Mouse (Mus musculus) myocyte (in vitro differentiated cells): ENCODE data around the gene Cela3a. TPM values are rescaled to one million over a fixed set of nuclear protein-coding genes. Genes with fewer than 3 reads are reported as not detected.

Source experiments
- H3K27me3 ChIP-seq: one replicate; pipeline ENCODE4 v1.6.1; 2011; ENCODE audit not compliant: control insufficient read depth, insufficient read depth, insufficient read length
- H3K36me3 ChIP-seq: one replicate; pipeline ENCODE4 v1.6.1; 2011; ENCODE audit not compliant: control insufficient read depth, insufficient read depth
- H3K4me2 ChIP-seq: one replicate; pipeline ENCODE4 v1.6.1; 2011; ENCODE audit warnings: low read depth, control low read depth
- H3K4me3 ChIP-seq: one replicate; pipeline ENCODE4 v1.5.1; 2011; ENCODE audit warnings: mild to moderate bottlenecking, control low read depth, moderate library complexity
- H3K79me2 ChIP-seq: one replicate; pipeline ENCODE4 v1.6.1; 2011; ENCODE audit not compliant: control insufficient read depth, insufficient read depth
- H3ac ChIP-seq: one replicate; pipeline ENCODE4 v1.6.1; 2011; ENCODE audit not compliant: control insufficient read depth, insufficient read length
- CEBPB ChIP-seq: IDR thresholded peaks from 2 replicates; pipeline ENCODE4 v1.6.1; 2011; ENCODE audit warnings: mild to moderate bottlenecking, moderate library complexity; ENCODE audit not compliant: poor library complexity, insufficient read depth, severe bottlenecking
- E2F4 ChIP-seq: IDR thresholded peaks from one replicate; pipeline ENCODE4 v1.6.1; 2011; ENCODE audit warnings: mild to moderate bottlenecking, control low read depth, moderate library complexity; ENCODE audit not compliant: insufficient read depth
- MAX ChIP-seq: IDR thresholded peaks from one replicate; pipeline ENCODE4 v1.6.1; 2011; ENCODE audit warnings: low read depth, mild to moderate bottlenecking, control low read depth
- MYOD1 ChIP-seq, 3 experiments: IDR thresholded peaks; one replicate each; pipeline ENCODE4 v1.6.1; 2011; ENCODE audit warnings: control low read depth in 2 of 3, low read depth in 2 of 3, mild to moderate bottlenecking in 2 of 3, moderate library complexity in 1 of 3; ENCODE audit not compliant: insufficient read length in 2 of 3, control insufficient read depth in 1 of 3
- MYOG ChIP-seq, 3 experiments: IDR thresholded peaks; one replicate each; pipeline ENCODE4 v1.6.1; 2011; ENCODE audit warnings: control low read depth in 2 of 3, low read depth in 2 of 3, mild to moderate bottlenecking in 2 of 3; ENCODE audit not compliant: insufficient read length in 2 of 3, control insufficient read depth in 1 of 3, insufficient read depth in 1 of 3
- POLR2A ChIP-seq: IDR thresholded peaks from one replicate; pipeline ENCODE4 v1.6.1; 2011; ENCODE audit warnings: low read depth, mild to moderate bottlenecking, control low read depth, moderate library complexity; ENCODE audit not compliant: insufficient read length
- POLR2AphosphoS2 ChIP-seq: IDR thresholded peaks from one replicate; pipeline ENCODE4 v1.6.1; 2011; ENCODE audit warnings: low read depth, control low read depth; ENCODE audit not compliant: insufficient read length
- REST ChIP-seq: IDR thresholded peaks from one replicate; pipeline ENCODE4 v1.6.1; 2011; ENCODE audit warnings: mild to moderate bottlenecking, control low read depth, moderate library complexity; ENCODE audit not compliant: insufficient read depth, insufficient read length
- SRF ChIP-seq: IDR thresholded peaks from one replicate; pipeline ENCODE4 v1.6.1; 2011; ENCODE audit warnings: low read depth; ENCODE audit not compliant: control insufficient read depth, insufficient read length
- TCF12 ChIP-seq: IDR thresholded peaks from one replicate; pipeline ENCODE4 v1.6.1; 2011; ENCODE audit warnings: mild to moderate bottlenecking, control low read depth; ENCODE audit not compliant: poor library complexity, insufficient read depth, severe bottlenecking
- TCF3 ChIP-seq: IDR thresholded peaks from one replicate; pipeline ENCODE4 v1.6.1; 2011; ENCODE audit warnings: low read depth, control low read depth; ENCODE audit not compliant: insufficient read length
- USF1 ChIP-seq: IDR thresholded peaks from one replicate; pipeline ENCODE4 v1.6.1; 2011; ENCODE audit warnings: low read depth, mild to moderate bottlenecking, control low read depth, moderate library complexity
- polyA plus RNA-seq: library from polyadenylated mRNA; unstranded; fragments of >200 nt; fragmentation: generic; extraction: Trizol; gene quantifications from one replicate; pipeline ENCODE4 v1.2.1, GENCODE M21; 2012; ENCODE audit warnings: missing spikeins

The Cela3a gene
- 0.14 TPM for polyA plus RNA-seq

DNA sequence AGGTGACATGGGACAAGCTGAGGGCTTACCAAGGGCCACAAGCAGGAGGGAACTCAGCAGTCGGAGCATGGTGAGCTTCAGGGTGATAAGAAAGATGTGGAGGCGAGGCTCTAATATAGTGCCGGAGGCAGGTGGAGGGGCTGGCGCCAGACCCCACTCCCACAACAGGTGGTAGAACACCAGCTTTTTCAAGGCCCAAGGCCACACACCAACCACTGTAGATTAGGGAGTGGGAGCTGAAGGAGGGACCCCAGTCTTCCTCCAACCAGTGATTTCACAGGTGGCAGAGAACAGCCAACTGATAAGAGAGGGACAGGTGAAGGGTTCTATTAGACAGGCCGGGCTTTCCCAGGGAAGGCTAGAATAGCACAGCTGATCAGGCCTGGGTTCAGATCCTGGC lies at the start of gene Cela3a:
Gene Cela3a (minus strand): TSS at position 101 of the 400 bp plus-strand sequence.
- H3K79me2 ChIP-seq: no peaks in the 10 kb centered on the region
- no peak within 1 kb of the TSS for H3K4me2 ChIP-seq
- no peaks in the 10 kb centered on the region for H3K36me3 ChIP-seq
- no peak within 1 kb of the TSS for H3K4me3 ChIP-seq
- peaks cover 4% of the 10 kb centered on the region for H3K27me3 ChIP-seq
- peak in 1 of 3 experiments; percentile 15 for TF ChIP-seq MYOG (IDR thresholded peaks at IDR 0.05; ENCODE audit: control insufficient read depth in 1 of 3, insufficient read depth in 1 of 3, insufficient read length in 2 of 3, low read depth in 2 of 3)
- TF ChIP-seq MYOD1 (IDR thresholded peaks at IDR 0.05; ENCODE audit: control insufficient read depth in 1 of 3, insufficient read length in 2 of 3, low read depth in 2 of 3): no peak
- no peak for TF ChIP-seq MAX
- no peak within 1 kb of the TSS for H3ac ChIP-seq

DNA sequence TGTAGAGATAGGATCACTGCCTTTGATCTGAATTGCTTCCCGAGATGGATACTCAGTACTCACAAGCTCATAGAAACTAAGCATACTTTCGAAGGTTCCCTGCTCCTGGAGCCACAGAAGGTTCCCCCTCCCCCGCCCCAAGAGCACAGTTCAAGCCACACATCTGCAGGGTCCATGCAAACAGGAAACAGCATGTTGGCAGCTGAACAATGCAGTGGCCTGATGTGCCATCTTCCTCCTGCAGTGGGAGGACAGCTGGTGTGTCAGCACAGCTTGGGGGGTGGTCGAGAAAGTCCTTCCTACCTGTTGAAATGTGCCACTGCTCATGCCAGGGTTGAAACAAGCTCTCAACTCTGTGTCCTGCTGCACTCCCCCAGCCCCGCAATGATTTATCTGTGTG lies 49.3 kb upstream of the Cela3a start:
- H3K27me3 ChIP-seq: no peaks in the 10 kb centered on the region
- H3K36me3 ChIP-seq: no peaks in the 10 kb centered on the region
- TF ChIP-seq MYOG (IDR thresholded peaks at IDR 0.05; ENCODE audit: control insufficient read depth in 1 of 3, insufficient read depth in 1 of 3, insufficient read length in 2 of 3, low read depth in 2 of 3) (no peak), MYOD1 (IDR thresholded peaks at IDR 0.05; ENCODE audit: control insufficient read depth in 1 of 3, insufficient read length in 2 of 3, low read depth in 2 of 3) (peak in 1 of 3 experiments; percentile 28)
- no peaks in the 10 kb centered on the region for H3K79me2 ChIP-seq
- H3K4me3 ChIP-seq: no peak overlapping the region
- no peak overlapping the region for H3K4me2 ChIP-seq
- H3ac ChIP-seq: no peak overlapping the region

DNA sequence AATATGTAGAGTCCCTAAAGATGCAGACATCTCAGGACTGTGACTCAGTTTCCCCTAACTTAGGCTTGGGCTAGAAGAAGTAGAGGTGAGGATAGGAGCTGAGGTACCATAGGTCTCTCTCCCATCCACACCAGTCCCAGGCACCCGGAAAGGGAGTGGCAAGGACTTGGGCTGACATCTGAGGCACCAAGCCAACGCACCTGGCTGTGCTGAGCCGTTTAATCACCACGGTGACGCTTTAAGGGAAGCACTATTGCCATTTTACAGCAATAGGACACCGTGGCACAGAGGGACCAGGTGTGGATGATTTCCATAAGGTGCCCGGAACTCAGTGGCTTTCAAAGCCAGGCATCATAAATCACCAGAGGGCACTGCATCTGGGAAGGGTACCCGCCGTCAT lies 48.7 kb upstream of the Cela3a start:
- H3K27me3 ChIP-seq: no peaks in the 10 kb centered on the region
- H3ac ChIP-seq: no peak overlapping the region
- TF ChIP-seq MYOG (IDR thresholded peaks at IDR 0.05; ENCODE audit: control insufficient read depth in 1 of 3, insufficient read depth in 1 of 3, insufficient read length in 2 of 3, low read depth in 2 of 3): no peak
- peak in 1 of 3 experiments; percentile 18 for TF ChIP-seq MYOD1 (IDR thresholded peaks at IDR 0.05; ENCODE audit: control insufficient read depth in 1 of 3, insufficient read length in 2 of 3, low read depth in 2 of 3)
- no peaks in the 10 kb centered on the region for H3K79me2 ChIP-seq
- no peaks in the 10 kb centered on the region for H3K36me3 ChIP-seq
- H3K4me2 ChIP-seq: no peak overlapping the region
- no peak overlapping the region for H3K4me3 ChIP-seq

DNA sequence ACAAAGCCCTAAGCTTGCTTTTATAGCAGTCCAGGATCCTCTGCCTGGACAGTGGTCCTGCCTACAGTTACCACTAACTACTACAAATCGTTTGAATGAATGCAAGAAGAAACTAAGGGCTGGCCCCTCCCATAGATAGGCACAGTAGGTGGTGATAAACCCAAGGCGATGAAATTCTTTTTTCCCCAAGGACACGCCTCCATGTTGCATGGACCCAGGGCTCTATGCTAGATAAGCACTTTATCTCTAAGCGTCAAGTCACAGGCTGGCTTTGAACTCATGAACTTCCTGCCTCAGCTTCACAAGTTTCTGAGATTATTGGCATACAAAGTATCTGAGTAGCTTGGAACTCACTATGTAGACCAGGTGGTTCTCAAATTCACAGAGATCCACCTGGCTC lies 47.7 kb upstream of the Cela3a start:
- H3K36me3 ChIP-seq: no peaks in the 10 kb centered on the region
- no peak overlapping the region for H3K4me2 ChIP-seq
- TF ChIP-seq TCF12 (no peak), MYOG (IDR thresholded peaks at IDR 0.05; ENCODE audit: control insufficient read depth in 1 of 3, insufficient read depth in 1 of 3, insufficient read length in 2 of 3, low read depth in 2 of 3) (no peak), MAX (no peak), POLR2A (no peak), E2F4 (no peak), TCF3 (no peak), MYOD1 (IDR thresholded peaks at IDR 0.05; ENCODE audit: control insufficient read depth in 1 of 3, insufficient read length in 2 of 3, low read depth in 2 of 3) (no peak), POLR2AphosphoS2 (no peak), USF1 (no peak), REST (no peak), SRF (no peak), CEBPB (no peak)
- H3ac ChIP-seq: no peak overlapping the region
- no peak overlapping the region for H3K4me3 ChIP-seq
- no peaks in the 10 kb centered on the region for H3K79me2 ChIP-seq
- no peaks in the 10 kb centered on the region for H3K27me3 ChIP-seq

DNA sequence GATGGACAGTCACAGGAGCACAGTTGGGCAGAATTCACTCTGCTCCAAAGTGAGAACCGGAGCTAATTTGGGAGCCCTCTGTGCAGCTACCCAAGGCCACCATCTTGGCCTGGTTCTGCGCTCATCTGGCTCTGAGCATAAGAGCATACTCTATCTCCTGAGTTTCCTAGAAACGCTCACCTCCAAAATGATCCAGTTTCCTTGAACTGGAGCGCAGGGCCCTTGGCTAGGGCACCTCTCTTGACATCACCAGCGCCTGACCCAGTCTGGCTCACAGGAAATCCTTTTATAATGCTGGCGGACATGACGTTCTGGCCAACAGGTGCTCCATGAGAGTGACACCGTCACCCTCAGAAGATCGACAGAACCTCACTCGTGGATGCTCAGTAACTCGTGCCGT lies 47.0 kb upstream of the Cela3a start:
- H3K4me3 ChIP-seq: no peak overlapping the region
- H3K4me2 ChIP-seq: no peak overlapping the region
- H3K36me3 ChIP-seq: no peaks in the 10 kb centered on the region
- no peaks in the 10 kb centered on the region for H3K79me2 ChIP-seq
- H3K27me3 ChIP-seq: no peaks in the 10 kb centered on the region
- no peak for TF ChIP-seq TCF12
- H3ac ChIP-seq: no peak overlapping the region

DNA sequence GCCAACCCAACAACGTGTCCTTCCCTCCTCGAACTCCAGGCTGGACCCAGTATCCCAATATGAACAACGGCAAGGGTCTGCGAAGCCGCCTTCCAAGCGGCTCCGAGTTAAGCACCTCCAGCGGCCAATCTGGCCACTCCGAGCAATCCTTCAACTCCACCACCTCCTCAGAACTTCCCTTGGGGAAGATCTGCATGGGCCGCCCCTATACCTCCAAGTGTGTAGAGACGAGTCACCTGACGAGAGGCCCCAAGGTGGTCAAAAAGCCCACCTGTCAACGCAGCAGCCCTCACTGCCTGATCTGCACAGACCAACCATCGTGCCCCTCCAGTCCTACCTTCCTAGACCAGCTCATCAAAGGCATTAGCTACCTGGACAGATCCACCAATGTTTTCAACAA lies 45.0 kb upstream of the Cela3a start:
- H3K36me3 ChIP-seq: no peaks in the 10 kb centered on the region
- no peak overlapping the region for H3K4me2 ChIP-seq

More for the DNA sequence above, 45.0 kb upstream of the Cela3a start:
- no peak overlapping the region for H3ac ChIP-seq
- H3K79me2 ChIP-seq: no peaks in the 10 kb centered on the region
- no peak overlapping the region for H3K4me3 ChIP-seq
- TF ChIP-seq CEBPB (no peak), POLR2AphosphoS2 (no peak), REST (no peak), MYOD1 (IDR thresholded peaks at IDR 0.05; ENCODE audit: control insufficient read depth in 1 of 3, insufficient read length in 2 of 3, low read depth in 2 of 3) (no peak), E2F4 (no peak), POLR2A (no peak), TCF3 (no peak), USF1 (no peak)
- no peaks in the 10 kb centered on the region for H3K27me3 ChIP-seq
